Mouse (Mus musculus): ENCODE measurements around the gene Wdfy3.

- TF ChIP-seq CTCF (IDR thresholded peaks at IDR 0.05; ENCODE audit: low read depth) (no peak), EP300 (IDR thresholded peaks at IDR 0.05; ENCODE audit: low read depth) (no peak)
Observed at GRCm38 (mm10) chr5:101845011-101845410, 224.7 kb downstream of the Wdfy3 start.
